Mouse (Mus musculus) embryonic facial prominence, embryonic 12.5 days (tissue): ENCODE data around the gene Vat1. TPM values are rescaled to one million over a fixed set of nuclear protein-coding genes. Genes with fewer than 3 reads are reported as not detected.
"Not testable (repeated sequence)": the region's sequence is repeated elsewhere in the genome, so short reads cannot be mapped to it uniquely, and the experiment has no call there.

Experiments
- ATAC-seq: fragments of 200-750 bp; cut with Nextera tagmentation; 2 replicates; pipeline ENCODE4 v1.8.0; 2017; ENCODE audit not compliant: insufficient number of reproducible peaks, insufficient read depth, low FRiP score, low TSS enrichment
- H3K27ac ChIP-seq: fragments of 300-500 bp; sonication (generic); 2 replicates; pipeline ENCODE4 v1.5.1; 2016; ENCODE audit warnings: mild to moderate bottlenecking
- H3K27me3 ChIP-seq: fragments of 300-500 bp; sonication (generic); 2 replicates; pipeline ENCODE4 v1.6.1; 2016; ENCODE audit warnings: mild to moderate bottlenecking, moderate library complexity
- H3K36me3 ChIP-seq: fragments of 300-500 bp; sonication (generic); 2 replicates; pipeline ENCODE4 v1.6.1; 2016; ENCODE audit warnings: mild to moderate bottlenecking
- H3K4me1 ChIP-seq: fragments of 300-500 bp; sonication (generic); 2 replicates; pipeline ENCODE4 v1.6.1; 2016
- H3K4me2 ChIP-seq: fragments of 300-500 bp; sonication (generic); replicated peaks from 2 replicates; pipeline ENCODE4 v1.6.1; 2016; ENCODE audit warnings: mild to moderate bottlenecking, moderate library complexity
- H3K4me3 ChIP-seq: fragments of 300-500 bp; sonication (generic); 2 replicates; pipeline ENCODE4 v1.5.1; 2016; ENCODE audit warnings: mild to moderate bottlenecking
- H3K9ac ChIP-seq: fragments of 300-500 bp; sonication (generic); 2 replicates; pipeline ENCODE4 v1.6.1; 2016; ENCODE audit warnings: mild to moderate bottlenecking, moderate library complexity
- H3K9me3 ChIP-seq: fragments of 300-500 bp; sonication (generic); 2 replicates; pipeline ENCODE4 v1.6.1; 2016; ENCODE audit warnings: mild to moderate bottlenecking, moderate library complexity
- WGBS: fragments of 180-500 bp; shearing (Covaris S2); methylation state at CpG from one replicate; pipeline ENCODE4 v1.1.7; 2016; 5-methylcytosine and 5-hydroxymethylcytosine counted together
- polyA plus RNA-seq: library from polyadenylated mRNA; unstranded; fragments of >200 nt; fragmentation: Nextera tagmentation; extraction: Ambion mirVana; gene quantifications from 2 replicates; pipeline ENCODE4 v1.2.1, GENCODE M21; 2016

Gene Vat1
- polyA plus RNA-seq, 1 experiment from 2014 or later = 35.4 TPM

DNA sequence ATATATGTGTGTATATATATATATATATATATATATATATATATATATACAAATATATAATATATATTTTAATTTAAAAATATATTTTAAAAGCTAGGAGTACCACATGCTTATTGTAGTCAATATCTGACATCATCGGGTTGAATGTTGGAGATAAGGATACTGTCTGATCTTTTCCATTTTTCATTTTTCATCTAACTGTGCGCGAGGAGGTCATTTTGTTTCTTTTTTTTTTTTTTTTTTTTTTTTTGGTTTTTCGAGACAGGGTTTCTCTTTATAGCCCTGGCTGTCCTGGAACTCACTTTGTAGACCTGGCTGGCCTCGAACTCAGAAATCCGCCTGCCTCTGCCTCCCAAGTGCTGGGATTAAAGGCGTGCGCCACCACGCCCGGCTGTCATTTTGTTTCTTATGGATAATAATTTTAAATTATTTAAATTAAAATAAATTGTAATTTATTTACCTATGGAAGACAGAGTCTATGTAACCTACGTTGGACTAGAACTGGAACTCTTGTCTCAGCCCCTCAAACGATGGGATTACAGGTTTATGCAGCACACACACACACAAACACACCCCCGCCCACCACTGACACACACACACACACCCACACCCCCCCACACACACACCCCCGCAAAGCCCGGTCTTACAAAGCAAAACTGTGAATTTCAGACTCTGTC is 24.4 kb downstream of the Vat1 start:
- H3K36me3 ChIP-seq = peaks cover 28% of the 10 kb centered on the region
- not testable (repeated sequence) for H3K27ac ChIP-seq, H3K9me3 ChIP-seq, ATAC-seq, H3K27me3 ChIP-seq
- H3K4me1 ChIP-seq = peaks cover 12% of the 10 kb centered on the region
- H3K4me3 ChIP-seq = peak overlapping the region; percentile 84
- peak overlapping the region; percentile 44 for H3K4me2 ChIP-seq
- peak overlapping the region; percentile 24; the same call in 1 of the 2 replicates for H3K9ac ChIP-seq
- 40% methylated on average over 15 of the region's 15 CpGs for WGBS

DNA sequence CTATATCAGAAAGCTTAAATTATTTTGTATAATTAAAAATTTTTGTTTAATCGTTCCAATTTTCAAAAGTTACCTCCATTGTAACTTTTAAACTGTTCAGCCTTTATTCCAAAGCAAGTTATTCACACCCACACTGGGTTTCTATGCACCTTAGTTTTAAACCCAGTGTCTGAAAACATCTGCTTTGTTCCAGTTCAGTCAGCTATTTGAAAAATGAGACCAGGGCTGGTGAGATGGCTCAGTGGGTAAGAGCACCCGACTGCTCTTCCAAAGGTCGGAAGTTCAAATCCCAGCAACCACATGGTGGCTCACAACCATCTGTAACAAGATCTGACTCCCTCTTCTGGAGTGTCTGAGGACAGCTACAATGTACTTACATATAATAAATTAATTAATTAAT is 28.0 kb downstream of the Vat1 start:
- not testable (repeated sequence) for H3K4me1 ChIP-seq, H3K9me3 ChIP-seq, H3K4me2 ChIP-seq, H3K4me3 ChIP-seq, H3K9ac ChIP-seq, H3K27me3 ChIP-seq, ATAC-seq, H3K27ac ChIP-seq
- H3K36me3 ChIP-seq = peaks cover 30% of the 10 kb centered on the region
- 51% methylated on average over 3 of the region's 3 CpGs for WGBS

DNA sequence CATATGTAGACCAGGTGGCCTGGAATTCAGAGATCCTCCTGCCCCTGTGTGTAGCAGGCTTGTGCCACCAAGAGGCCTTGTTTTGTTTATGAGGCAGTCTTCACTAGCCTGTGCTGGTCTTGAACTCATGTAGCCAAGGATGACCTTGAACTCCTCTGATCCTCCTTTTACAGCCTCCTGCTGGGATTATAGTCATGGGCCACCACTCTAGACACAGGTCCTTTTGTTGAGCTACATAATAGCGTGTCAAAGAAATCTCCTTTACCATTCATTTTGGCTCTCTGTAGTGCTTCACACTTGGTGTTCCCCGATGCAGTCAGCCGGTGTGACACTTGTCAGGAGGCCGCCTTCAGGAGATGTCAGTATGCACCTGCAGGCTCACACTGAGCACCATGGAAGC is 29.1 kb downstream of the Vat1 start:
- no peaks in the 10 kb centered on the region for H3K9me3 ChIP-seq
- H3K27ac ChIP-seq = no peak overlapping the region
- H3K4me1 ChIP-seq = no peaks in the 10 kb centered on the region
- no peak overlapping the region for H3K4me2 ChIP-seq
- no peaks in the 10 kb centered on the region for H3K27me3 ChIP-seq
- no peak overlapping the region for H3K4me3 ChIP-seq
- WGBS = 84% methylated on average over 4 of the region's 4 CpGs
- peaks cover 38% of the 10 kb centered on the region for H3K36me3 ChIP-seq
- ATAC-seq = no peak
- no peak overlapping the region for H3K9ac ChIP-seq

DNA sequence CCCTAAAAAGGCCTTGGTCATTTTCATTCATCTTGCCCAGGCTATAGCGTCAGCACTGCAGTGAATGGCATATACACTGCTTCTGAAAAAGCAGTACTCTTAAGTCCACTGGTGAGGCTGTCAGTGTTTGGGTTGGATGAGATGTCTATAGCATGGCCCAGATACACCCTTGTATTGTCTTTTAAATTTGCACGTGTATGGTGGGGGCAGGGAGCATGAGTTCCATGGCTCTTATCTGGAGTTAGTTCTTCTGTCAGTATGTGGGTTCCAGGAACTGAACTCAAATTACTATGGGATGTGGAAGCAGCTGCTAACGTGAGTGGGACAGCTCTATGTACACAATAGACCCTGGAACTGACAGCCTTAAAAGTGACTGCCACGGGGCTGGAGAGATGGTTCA is 30.2 kb downstream of the Vat1 start:
- Histone ChIP-seq H3K36me3 (peaks cover 47% of the 10 kb centered on the region), H3K4me1 (no peaks in the 10 kb centered on the region), H3K9me3 (no peaks in the 10 kb centered on the region), H3K4me3 (no peak overlapping the region), H3K27ac (no peak overlapping the region), H3K4me2 (no peak overlapping the region), H3K27me3 (no peaks in the 10 kb centered on the region), H3K9ac (no peak overlapping the region)
- ATAC-seq = no peak
- WGBS = 89% methylated on average over 4 of the region's 4 CpGs

DNA sequence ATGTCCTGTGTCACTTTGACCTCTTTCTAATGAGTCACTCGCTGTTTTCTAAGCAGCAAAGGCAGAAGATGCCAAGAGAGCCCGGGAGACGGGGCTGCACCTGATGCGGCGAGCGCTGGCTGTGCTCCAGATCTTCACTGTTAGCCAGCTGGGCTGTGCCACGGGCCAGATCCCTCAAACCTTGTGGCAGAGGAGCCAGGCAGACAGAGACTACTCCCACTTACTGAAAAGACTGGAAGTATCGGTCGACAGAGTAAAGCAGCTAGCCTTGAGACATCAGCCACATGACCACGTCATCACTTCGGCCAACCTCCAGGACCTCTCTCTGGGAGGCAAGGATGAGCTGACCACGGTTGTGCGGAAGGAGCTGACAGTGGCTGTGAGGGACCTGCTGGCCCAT is 32.6 kb downstream of the Vat1 start:
- Histone ChIP-seq H3K4me2 (no peak overlapping the region), H3K9ac (0 out of 2 replicates have a peak overlapping the region, but pooled peaks have one; percentile 8), H3K27ac (no peak overlapping the region), H3K4me1 (no peaks in the 10 kb centered on the region), H3K36me3 (peaks cover 63% of the 10 kb centered on the region), H3K27me3 (no peaks in the 10 kb centered on the region), H3K4me3 (no peak overlapping the region), H3K9me3 (no peaks in the 10 kb centered on the region)
- WGBS = 91% methylated on average over 13 of the region's 13 CpGs
- no peak for ATAC-seq

DNA sequence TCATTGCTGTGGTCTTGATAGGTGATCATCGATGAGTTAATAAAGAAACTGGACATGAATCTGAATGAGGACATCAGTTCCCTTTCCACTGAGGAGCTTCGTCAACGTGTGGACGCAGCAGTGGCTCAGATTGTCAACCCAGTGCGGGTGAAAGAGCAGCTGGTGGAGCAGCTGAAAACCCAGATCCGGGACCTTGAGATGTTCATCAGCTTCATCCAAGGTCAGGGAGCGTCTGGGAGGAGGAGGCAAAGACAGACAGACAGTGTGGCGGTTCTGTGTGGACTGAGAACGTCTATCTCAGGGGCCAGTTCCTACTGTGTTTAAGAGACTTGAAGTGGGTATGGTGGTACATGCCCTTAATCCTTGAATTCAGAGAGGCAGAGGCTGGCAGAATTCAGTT is 34.7 kb downstream of the Vat1 start:
- Histone ChIP-seq H3K4me1 (peaks cover 8% of the 10 kb centered on the region; the same call in 1 of the 2 replicates), H3K9me3 (no peaks in the 10 kb centered on the region), H3K4me2 (no peak overlapping the region), H3K27ac (no peak overlapping the region), H3K4me3 (no peak overlapping the region), H3K36me3 (peaks cover 63% of the 10 kb centered on the region), H3K27me3 (no peaks in the 10 kb centered on the region), H3K9ac (0 out of 2 replicates have a peak overlapping the region, but pooled peaks have one; percentile 27)
- 90% methylated on average over 9 of the region's 9 CpGs for WGBS
- no peak for ATAC-seq

DNA sequence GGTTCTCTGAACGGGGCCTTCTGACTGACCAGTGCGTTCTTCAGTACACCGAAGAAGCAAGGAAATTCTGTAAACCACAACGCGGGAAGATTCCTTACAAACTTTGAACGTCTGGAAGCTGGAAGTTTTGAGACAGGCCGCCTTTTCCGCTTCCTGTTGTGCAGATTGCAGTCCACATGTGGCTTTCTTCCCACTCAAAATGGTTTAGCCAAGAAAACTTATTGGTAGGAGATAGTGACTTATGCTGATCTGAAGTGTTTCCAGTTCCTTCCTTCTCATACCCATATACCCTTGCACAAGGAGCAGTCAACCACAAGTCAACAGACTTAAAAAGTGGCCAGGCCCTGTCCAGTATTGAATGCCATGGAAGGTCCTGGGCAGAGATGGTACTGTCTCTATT is 39.9 kb downstream of the Vat1 start:
- 60% methylated on average over 8 of the region's 8 CpGs for WGBS
- no peak for ATAC-seq

DNA sequence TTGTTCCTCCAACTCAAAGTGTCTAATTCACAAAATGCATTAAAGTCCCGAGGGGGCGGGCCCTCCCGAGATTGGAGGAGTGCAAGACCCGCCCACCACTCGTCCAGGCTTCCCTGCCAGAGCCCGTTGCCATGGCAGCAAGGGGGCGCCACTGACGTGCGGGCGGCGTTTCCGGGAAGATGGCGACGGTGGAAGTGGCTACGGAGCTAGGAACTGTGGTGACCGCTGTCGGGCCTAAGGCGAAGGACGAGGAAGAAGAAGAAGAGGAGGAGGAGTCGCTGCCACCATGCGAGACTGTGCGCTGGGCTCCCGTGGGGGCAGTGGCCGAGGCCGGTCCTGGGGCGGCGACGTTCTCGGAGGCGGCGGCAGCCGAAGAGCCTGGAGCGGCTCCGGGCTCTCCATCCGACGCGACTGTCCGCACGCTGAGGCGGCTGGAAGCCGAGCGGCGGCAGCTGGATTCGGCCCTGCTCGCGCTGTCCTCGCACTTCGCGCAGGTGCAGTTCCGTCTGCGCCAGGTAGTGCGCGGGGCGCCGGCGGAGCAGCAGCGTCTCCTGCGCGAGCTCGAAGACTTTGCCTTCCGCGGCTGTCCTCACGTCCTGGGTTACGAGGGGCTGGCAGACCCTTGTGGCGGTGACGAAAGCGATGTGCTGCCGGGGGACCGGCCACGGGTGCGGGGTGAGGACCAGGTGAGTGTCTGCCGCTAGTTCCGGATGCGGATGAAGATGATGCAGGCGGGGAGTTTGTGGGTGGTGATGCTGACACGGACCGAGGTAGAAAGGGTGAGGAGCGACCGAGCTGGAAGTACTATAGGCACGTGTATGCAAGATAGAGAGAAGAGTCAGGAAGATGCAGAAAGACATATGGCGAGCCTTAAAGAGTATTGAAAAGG is 40.9 kb downstream of the Vat1 start, which contains the start of the genes Rundc1 and Ptges3l:
Gene Rundc1 (plus strand): TSS at position 161 of the 889 bp plus-strand sequence.
Gene Ptges3l (minus strand): TSS at position 409 of the 889 bp plus-strand sequence.
- H3K27me3 ChIP-seq = no peaks in the 10 kb centered on the region
- H3K4me3 ChIP-seq = peak within 1 kb of the TSS; percentile 90
- H3K9me3 ChIP-seq = no peaks in the 10 kb centered on the region
- peaks cover 20% of the 10 kb centered on the region for H3K4me1 ChIP-seq
- ATAC-seq = peak; percentile 73
- H3K27ac ChIP-seq = peak within 1 kb of the TSS; percentile 83
- WGBS = under 1% methylated on average over 73 of the region's 81 CpGs
- H3K36me3 ChIP-seq = peaks cover 9% of the 10 kb centered on the region
- H3K9ac ChIP-seq = peak within 1 kb of the TSS; percentile 71
- peak within 1 kb of the TSS; percentile 82 for H3K4me2 ChIP-seq

More for the DNA sequence above, 39.9 kb downstream of the Vat1 start:
- peak overlapping the region; percentile 82 for H3K4me2 ChIP-seq
- peak overlapping the region; percentile 71; the same call in 1 of the 2 replicates for H3K9ac ChIP-seq
- H3K36me3 ChIP-seq = peaks cover 18% of the 10 kb centered on the region
- no peak overlapping the region for H3K27ac ChIP-seq
- H3K4me1 ChIP-seq = peaks cover 20% of the 10 kb centered on the region
- H3K9me3 ChIP-seq = no peaks in the 10 kb centered on the region
- H3K4me3 ChIP-seq = peak overlapping the region; percentile 90
- H3K27me3 ChIP-seq = no peaks in the 10 kb centered on the region

DNA sequence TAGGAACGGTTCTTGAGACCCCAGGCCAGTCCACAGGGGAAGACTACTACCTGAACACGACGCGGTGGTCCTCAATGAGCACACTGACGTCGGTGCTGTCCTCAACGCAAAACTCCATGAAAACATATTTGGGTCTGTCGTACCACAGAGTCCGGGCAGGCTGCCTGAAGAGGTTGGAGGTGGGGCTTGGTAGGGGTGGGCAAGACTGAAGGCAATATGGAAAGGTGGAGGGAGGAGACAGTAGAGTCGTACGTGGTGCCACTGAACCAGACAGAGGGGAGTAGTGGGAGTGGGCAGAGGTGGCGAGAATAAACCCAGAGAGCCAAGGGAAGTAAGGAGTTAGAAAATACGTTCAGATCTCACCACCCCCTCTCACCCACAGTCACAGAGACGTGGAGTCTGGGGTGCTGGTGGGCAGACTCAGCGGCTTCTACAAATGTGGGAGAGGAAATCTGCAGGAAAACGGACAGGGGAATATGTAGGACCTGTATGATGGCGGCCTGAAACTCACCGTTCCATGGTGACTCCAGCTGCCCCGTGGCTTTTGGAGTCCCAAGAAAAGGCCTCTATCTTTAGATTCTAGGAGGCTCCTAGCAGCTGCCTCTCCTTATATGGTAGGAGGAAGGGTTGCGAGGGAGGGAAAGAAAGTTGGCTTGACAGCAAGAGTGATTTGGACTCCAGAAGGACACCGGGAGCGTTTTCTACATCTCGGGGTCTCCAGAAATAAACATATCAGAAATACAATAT is 41.8 kb downstream of the Vat1 start, which contains the start of gene Gm27029:
Gene Gm27029 (minus strand): TSS at position 692 of the 747 bp plus-strand sequence.
- peak within 1 kb of the TSS; percentile 82 for H3K4me2 ChIP-seq
- ATAC-seq = peak; percentile 61
- H3K4me1 ChIP-seq = peaks cover 20% of the 10 kb centered on the region

DNA sequence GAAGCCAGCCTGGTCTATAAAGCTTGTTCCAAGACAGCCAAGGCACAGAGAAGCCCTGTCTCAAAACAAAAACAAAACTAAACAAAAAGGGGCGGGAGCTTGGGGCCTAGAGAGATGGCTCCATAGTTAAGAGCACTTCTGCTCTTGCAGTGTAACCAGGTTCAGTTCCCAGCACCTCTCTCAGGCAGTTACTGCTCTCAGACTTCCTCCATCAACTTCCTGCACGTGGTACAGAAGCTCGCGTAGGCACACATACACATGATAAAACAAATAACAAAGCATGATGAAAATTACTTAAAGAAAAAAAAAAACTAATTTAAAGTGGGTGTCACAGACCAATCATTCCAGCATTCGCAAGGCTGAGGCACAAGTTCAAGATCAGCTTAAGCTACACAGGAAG is 45.9 kb downstream of the Vat1 start:
- 86% methylated on average over 5 of the region's 5 CpGs for WGBS
- Histone ChIP-seq H3K4me2 (no peak overlapping the region), H3K27ac (no peak overlapping the region), H3K4me1 (peaks cover 7% of the 10 kb centered on the region; the same call in 1 of the 2 replicates), H3K36me3 (no peaks in the 10 kb centered on the region), H3K4me3 (no peak overlapping the region), H3K9me3 (no peaks in the 10 kb centered on the region), H3K27me3 (no peaks in the 10 kb centered on the region), H3K9ac (no peak overlapping the region)
- no peak for ATAC-seq

More for the DNA sequence above, 41.8 kb downstream of the Vat1 start, which contains the start of gene Gm27029:
- Histone ChIP-seq H3K9ac (peak within 1 kb of the TSS; percentile 71), H3K4me3 (peak within 1 kb of the TSS; percentile 90), H3K36me3 (0 out of 2 replicates have a peak, but pooled peaks cover 2% of the 10 kb centered on the region), H3K27me3 (no peaks in the 10 kb centered on the region), H3K9me3 (no peaks in the 10 kb centered on the region), H3K27ac (peak within 1 kb of the TSS; percentile 83)
- WGBS = 9% methylated on average over 23 of the region's 23 CpGs

DNA sequence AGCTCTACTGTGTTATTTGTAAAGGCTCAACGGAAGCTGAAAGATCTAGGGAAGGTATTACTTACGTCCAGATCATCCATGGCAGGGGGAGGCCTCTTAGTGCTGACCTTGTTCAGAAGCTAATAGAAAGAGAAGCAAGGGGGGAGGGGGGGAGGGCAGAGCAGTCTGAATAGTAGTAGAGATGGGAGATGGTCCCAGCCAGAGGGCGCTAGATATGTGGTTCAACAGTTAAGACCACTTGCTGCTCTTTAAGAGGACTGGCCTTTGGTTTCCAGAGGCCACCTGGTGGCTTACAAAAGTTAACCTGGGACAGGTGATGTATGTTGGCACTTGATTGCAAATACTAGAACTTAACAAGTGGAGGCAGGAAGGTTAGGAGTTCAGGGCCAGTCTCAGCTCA is 46.4 kb downstream of the Vat1 start:
- 22% methylated on average over 3 of the region's 3 CpGs for WGBS
- Histone ChIP-seq H3K4me2 (no peak overlapping the region), H3K27ac (no peak overlapping the region), H3K27me3 (no peaks in the 10 kb centered on the region), H3K4me1 (peaks cover 7% of the 10 kb centered on the region; the same call in 1 of the 2 replicates), H3K9me3 (no peaks in the 10 kb centered on the region), H3K36me3 (no peaks in the 10 kb centered on the region), H3K9ac (no peak overlapping the region), H3K4me3 (no peak overlapping the region)
- ATAC-seq = no peak
